Mouse (Mus musculus) limb, embryonic 13.5 days (tissue): ENCODE measurements around the gene Olfr876. TPM values are rescaled to one million over a fixed set of nuclear protein-coding genes. Genes with fewer than 3 reads are reported as not detected.
"Not testable (repeated sequence)": the region's sequence is repeated elsewhere in the genome, so short reads cannot be mapped to it uniquely, and the experiment has no call there.

ENCODE experiments used
- ATAC-seq: fragments of 200-750 bp; cut with Nextera tagmentation; 2 replicates; pipeline ENCODE4 v1.8.0; 2017; ENCODE audit warnings: low read depth, moderate number of reproducible peaks, moderate TSS enrichment; ENCODE audit not compliant: low FRiP score
- H3K27ac ChIP-seq: fragments of 300-500 bp; sonication (generic); 2 replicates; pipeline ENCODE4 v1.5.1; 2015; ENCODE audit warnings: inconsistent platforms, mild to moderate bottlenecking, moderate library complexity
- H3K27me3 ChIP-seq: fragments of 300-500 bp; sonication (generic); 2 replicates; pipeline ENCODE4 v1.6.1; 2015; ENCODE audit warnings: mild to moderate bottlenecking, inconsistent platforms
- H3K36me3 ChIP-seq: fragments of 300-500 bp; sonication (generic); 2 replicates; pipeline ENCODE4 v1.6.1; 2015; ENCODE audit warnings: inconsistent platforms, mild to moderate bottlenecking, moderate library complexity
- H3K4me1 ChIP-seq: fragments of 300-500 bp; sonication (generic); 2 replicates; pipeline ENCODE4 v1.6.1; 2015; ENCODE audit warnings: inconsistent platforms
- H3K4me2 ChIP-seq: fragments of 300-500 bp; sonication (generic); replicated peaks from 2 replicates; pipeline ENCODE4 v1.6.1; 2015; ENCODE audit warnings: inconsistent platforms, mild to moderate bottlenecking, moderate library complexity
- H3K4me3 ChIP-seq: fragments of 300-500 bp; sonication (generic); 2 replicates; pipeline ENCODE4 v1.5.1; 2015; ENCODE audit warnings: moderate library complexity, mild to moderate bottlenecking, inconsistent platforms
- H3K9ac ChIP-seq: fragments of 300-500 bp; sonication (generic); 2 replicates; pipeline ENCODE4 v1.6.1; 2015; ENCODE audit warnings: mild to moderate bottlenecking, inconsistent platforms
- H3K9me3 ChIP-seq: fragments of 300-500 bp; sonication (generic); 2 replicates; pipeline ENCODE4 v1.6.1; 2016; ENCODE audit warnings: inconsistent platforms
- WGBS: fragments of 180-500 bp; shearing (Covaris S2); methylation state at CpG from one replicate; pipeline ENCODE4 v1.1.7; 2015; 5-methylcytosine and 5-hydroxymethylcytosine counted together
- polyA plus RNA-seq: library from polyadenylated mRNA; unstranded; fragments of >200 nt; fragmentation: Nextera tagmentation; extraction: Ambion mirVana; gene quantifications from 2 replicates; pipeline ENCODE4 v1.2.1, GENCODE M21; 2015

The Olfr876 gene
- not detected in 2 replicates for polyA plus RNA-seq

- Histone ChIP-seq H3K9me3 (no peaks in the 10 kb centered on the region), H3K9ac (no peak within 1 kb of the TSS), H3K4me1 (no peaks in the 10 kb centered on the region), H3K4me3 (no peak within 1 kb of the TSS), H3K36me3 (no peaks in the 10 kb centered on the region), H3K27me3 (no peaks in the 10 kb centered on the region), H3K27ac (no peak within 1 kb of the TSS), H3K4me2 (no peak within 1 kb of the TSS)
- ATAC-seq, result no peak
Observed at GRCm38 (mm10) chr9:37802731-37803130, at the start of gene Olfr876. TSS of gene Olfr876 (plus strand) at chr9:37803031.

GRCm38 (mm10) chr9:37761728-37762127, 41.1 kb upstream of the Olfr876 start:
- WGBS, result 63% methylated on average over 2 of the region's 2 CpGs
- Histone ChIP-seq H3K9ac (no peak overlapping the region), H3K4me2 (no peak overlapping the region), H3K27ac (no peak overlapping the region), H3K27me3 (no peaks in the 10 kb centered on the region), H3K9me3 (no peaks in the 10 kb centered on the region), H3K36me3 (no peaks in the 10 kb centered on the region), H3K4me3 (no peak overlapping the region), H3K4me1 (no peaks in the 10 kb centered on the region)
- no peak for ATAC-seq

- no peak overlapping the region for H3K27ac ChIP-seq
- H3K4me3 ChIP-seq, result no peak overlapping the region
- no peaks in the 10 kb centered on the region for H3K36me3 ChIP-seq
- H3K4me1 ChIP-seq, result no peaks in the 10 kb centered on the region
- H3K27me3 ChIP-seq, result no peaks in the 10 kb centered on the region
- no peaks in the 10 kb centered on the region for H3K9me3 ChIP-seq
- ATAC-seq, result no peak
- WGBS, result 69% methylated on average over 2 of the region's 2 CpGs
- no peak overlapping the region for H3K4me2 ChIP-seq
- H3K9ac ChIP-seq, result no peak overlapping the region
Observed at GRCm38 (mm10) chr9:37762541-37762940, 40.3 kb upstream of the Olfr876 start.

GRCm38 (mm10) chr9:37770661-37771060, 32.2 kb upstream of the Olfr876 start:
- no peak overlapping the region for H3K27ac ChIP-seq
- no peak overlapping the region for H3K4me3 ChIP-seq
- H3K4me2 ChIP-seq, result no peak overlapping the region
- no peaks in the 10 kb centered on the region for H3K9me3 ChIP-seq
- H3K36me3 ChIP-seq, result no peaks in the 10 kb centered on the region
- H3K27me3 ChIP-seq, result no peaks in the 10 kb centered on the region
- 52% methylated on average over 2 of the region's 2 CpGs for WGBS
- H3K9ac ChIP-seq, result no peak overlapping the region
- ATAC-seq, result peak; percentile 54
- no peaks in the 10 kb centered on the region; the same call in 1 of the 2 replicates for H3K4me1 ChIP-seq

GRCm38 (mm10) chr9:37771759-37772158, 31.1 kb upstream of the Olfr876 start, which contains the start of gene Olfr875:
TSS of gene Olfr875 (plus strand) at chr9:37771857.
- Histone ChIP-seq H3K9me3 (no peaks in the 10 kb centered on the region), H3K27me3 (no peaks in the 10 kb centered on the region), H3K9ac (no peak within 1 kb of the TSS), H3K27ac (no peak within 1 kb of the TSS), H3K36me3 (no peaks in the 10 kb centered on the region), H3K4me1 (no peaks in the 10 kb centered on the region; the same call in 1 of the 2 replicates), H3K4me3 (no peak within 1 kb of the TSS), H3K4me2 (no peak within 1 kb of the TSS)
- ATAC-seq, result no peak
- 49% methylated on average over 2 of the region's 2 CpGs for WGBS

- H3K9ac ChIP-seq, result peak overlapping the region; percentile 51
- peak overlapping the region; percentile 34; the same call in 1 of the 2 replicates for H3K27ac ChIP-seq
- ATAC-seq, result peak; percentile 88
- H3K27me3 ChIP-seq, result no peaks in the 10 kb centered on the region
- no peaks in the 10 kb centered on the region for H3K9me3 ChIP-seq
- H3K4me1 ChIP-seq, result peaks cover 7% of the 10 kb centered on the region
- H3K4me2 ChIP-seq, result peak overlapping the region; percentile 61
- no peaks in the 10 kb centered on the region for H3K36me3 ChIP-seq
- peak overlapping the region; percentile 31 for H3K4me3 ChIP-seq
- 4% methylated on average over 7 of the region's 7 CpGs for WGBS
Observed at GRCm38 (mm10) chr9:37782766-37783260, 20.0 kb upstream of the Olfr876 start.

- Histone ChIP-seq H3K4me3 (peak overlapping the region; percentile 31), H3K4me2 (peak overlapping the region; percentile 61)
- H3K27ac ChIP-seq, H3K36me3 ChIP-seq, H3K9me3 ChIP-seq, H3K27me3 ChIP-seq, H3K9ac ChIP-seq, H3K4me1 ChIP-seq: not testable (repeated sequence)
- WGBS, result 52% methylated on average over 11 of the region's 15 CpGs
- ATAC-seq, result peak; percentile 77
Observed at GRCm38 (mm10) chr9:37783394-37784387, 19.1 kb upstream of the Olfr876 start.

GRCm38 (mm10) chr9:37786411-37786810, 16.4 kb upstream of the Olfr876 start:
- Histone ChIP-seq H3K27me3 (no peaks in the 10 kb centered on the region), H3K27ac (no peak overlapping the region), H3K4me3 (no peak overlapping the region), H3K36me3 (no peaks in the 10 kb centered on the region), H3K9ac (no peak overlapping the region), H3K9me3 (no peaks in the 10 kb centered on the region), H3K4me2 (no peak overlapping the region), H3K4me1 (peaks cover 7% of the 10 kb centered on the region)
- WGBS, result 79% methylated on average over 2 of the region's 2 CpGs
- ATAC-seq, result no peak

- no peaks in the 10 kb centered on the region for H3K9me3 ChIP-seq
- H3K27ac ChIP-seq, result no peak overlapping the region
- no peak overlapping the region for H3K4me2 ChIP-seq
- no peak overlapping the region for H3K9ac ChIP-seq
- no peaks in the 10 kb centered on the region for H3K27me3 ChIP-seq
- H3K4me1 ChIP-seq, result no peaks in the 10 kb centered on the region
- 47% methylated on average over 4 of the region's 4 CpGs for WGBS
- H3K36me3 ChIP-seq, result no peaks in the 10 kb centered on the region
- H3K4me3 ChIP-seq, result no peak overlapping the region
- no peak for ATAC-seq
Observed at GRCm38 (mm10) chr9:37802055-37802454, 776 bp upstream of the Olfr876 start.

- Histone ChIP-seq H3K27me3 (no peaks in the 10 kb centered on the region), H3K4me1 (no peaks in the 10 kb centered on the region), H3K9me3 (no peaks in the 10 kb centered on the region), H3K27ac (no peak overlapping the region), H3K36me3 (no peaks in the 10 kb centered on the region), H3K4me3 (no peak overlapping the region), H3K9ac (no peak overlapping the region), H3K4me2 (no peak overlapping the region)
- no peak for ATAC-seq
Observed at GRCm38 (mm10) chr9:37807235-37807634, 4.4 kb downstream of the Olfr876 start.

- H3K9me3 ChIP-seq, result no peaks in the 10 kb centered on the region
- H3K27me3 ChIP-seq, result no peaks in the 10 kb centered on the region
- H3K36me3 ChIP-seq, result no peaks in the 10 kb centered on the region
- WGBS, result 89% methylated on average over 3 of the region's 3 CpGs
- no peak for ATAC-seq
- no peak overlapping the region for H3K4me3 ChIP-seq
- H3K4me1 ChIP-seq, result no peaks in the 10 kb centered on the region
- no peak overlapping the region for H3K4me2 ChIP-seq
- H3K9ac ChIP-seq, result no peak overlapping the region
- H3K27ac ChIP-seq, result no peak overlapping the region
Observed at GRCm38 (mm10) chr9:37808456-37808855, 5.6 kb downstream of the Olfr876 start.

GRCm38 (mm10) chr9:37808976-37809375, 6.1 kb downstream of the Olfr876 start:
- H3K4me2 ChIP-seq, result no peak overlapping the region
- H3K4me3 ChIP-seq, result no peak overlapping the region
- no peaks in the 10 kb centered on the region for H3K27me3 ChIP-seq
- no peaks in the 10 kb centered on the region for H3K36me3 ChIP-seq
- 87% methylated on average over 2 of the region's 2 CpGs for WGBS
- H3K9ac ChIP-seq, result no peak overlapping the region
- no peaks in the 10 kb centered on the region for H3K4me1 ChIP-seq
- H3K9me3 ChIP-seq, result no peaks in the 10 kb centered on the region
- no peak for ATAC-seq
- H3K27ac ChIP-seq, result no peak overlapping the region
